Mouse (Mus musculus) bone marrow macrophage, adult 2 months (primary cell): ENCODE data around the gene 2310030G06Rik.

Experiments used
- CTCF ChIP-seq: IDR thresholded peaks from 2 replicates; pipeline ENCODE4 v1.5.1; 2012; ENCODE audit warnings: low read depth, mild to moderate bottlenecking, low read length, moderate library complexity
- POLR2A ChIP-seq: IDR thresholded peaks from 2 replicates; pipeline ENCODE4 v1.6.1; 2012; ENCODE audit warnings: mild to moderate bottlenecking, low read depth, low read length, borderline replicate concordance

- no peak for TF ChIP-seq POLR2A
- TF ChIP-seq CTCF = no peak
Observed at GRCm38 (mm10) chr9:50725921-50726590, 20.3 kb downstream of the 2310030G06Rik start.
